Mouse (Mus musculus) embryonic fibroblast, embryonic 13.5 days (primary cell): ENCODE data around the gene Fcho1.

ENCODE experiments used
- CTCF ChIP-seq: IDR thresholded peaks from 2 replicates; pipeline ENCODE4 v1.5.1; 2011; ENCODE audit warnings: mild to moderate bottlenecking, control low read depth, low read length, moderate library complexity, borderline replicate concordance; ENCODE audit not compliant: insufficient read depth
- POLR2A ChIP-seq: IDR thresholded peaks from 2 replicates; pipeline ENCODE4 v1.6.1; 2011; ENCODE audit warnings: low read depth, mild to moderate bottlenecking, control low read depth, low read length, moderate library complexity

- TF ChIP-seq CTCF (no peak), POLR2A (no peak)
Observed at GRCm38 (mm10) chr8:71674071-71674470, 51.4 kb downstream of the Fcho1 start.
